Mouse (Mus musculus) kidney, postnatal 36 days (tissue): ENCODE measurements around the gene Lpcat1.

ENCODE experiments used
- DNase-seq, 2 experiments: peaks; one replicate each; pipeline ENCODE4 v3.0.0; 2021 to 2022; ENCODE audit warnings: mixed read lengths in 2 of 2

Lpcat1 gene

DNA sequence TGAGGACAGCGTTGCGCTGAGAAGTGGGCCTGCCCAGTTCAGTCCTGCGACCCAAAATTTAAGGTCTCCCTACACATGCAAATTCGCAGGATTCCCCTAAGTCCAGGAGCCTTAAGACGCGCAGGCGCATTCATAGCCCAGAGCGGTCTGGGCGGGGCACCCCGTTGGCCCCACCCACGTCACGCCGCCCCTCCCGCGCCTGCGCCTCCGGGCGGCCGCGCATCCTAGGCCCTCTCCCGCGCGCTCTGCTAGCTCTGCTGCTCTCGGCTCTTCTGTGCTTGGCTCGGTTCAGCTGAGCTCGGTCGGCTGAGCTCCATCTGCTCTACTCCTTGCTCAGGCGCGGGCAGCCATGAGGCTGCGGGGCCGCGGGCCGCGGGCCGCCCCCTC lies at the start of gene Lpcat1:
Gene Lpcat1, plus strand, starts transcription at position 164 of the 387 bp plus-strand sequence.
- DNase-seq: peak; percentile 84 to 93

DNA sequence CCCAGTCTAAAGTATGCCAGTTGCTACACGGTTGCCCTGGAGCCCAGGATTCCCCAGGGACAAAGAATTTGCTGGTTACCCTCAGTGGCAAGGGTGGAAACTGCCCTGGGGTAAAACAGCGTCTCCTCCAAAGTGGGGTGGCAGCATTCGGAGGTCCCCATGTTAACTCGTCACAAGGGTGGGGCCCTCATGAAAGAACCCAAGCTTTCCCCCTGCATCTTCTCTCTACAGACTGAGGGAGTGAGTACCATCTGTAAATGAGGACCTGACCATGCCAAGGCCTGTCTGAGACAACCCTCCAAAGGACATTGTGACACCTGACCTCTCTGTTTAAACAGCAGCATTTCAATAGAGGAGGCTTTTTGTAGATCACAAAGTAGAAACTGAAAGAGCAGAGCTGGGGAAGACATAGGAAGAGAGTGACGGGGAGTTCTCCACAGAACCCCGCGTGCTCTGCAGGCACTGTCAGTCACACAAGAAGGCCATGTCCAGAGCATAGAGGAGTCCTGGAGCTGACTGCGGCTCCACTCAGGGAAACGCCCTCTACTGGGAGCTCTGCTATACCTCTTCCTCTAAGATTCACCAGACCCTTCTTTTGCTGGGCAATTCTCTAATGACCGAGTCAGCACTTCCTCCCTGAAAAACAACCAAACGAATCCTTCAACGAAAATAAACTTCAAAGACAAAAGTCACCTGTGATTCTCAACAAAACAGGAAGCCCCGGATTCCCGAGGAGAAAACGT lies 49.3 kb upstream of the Lpcat1 start:
- peak; percentile 27 to 60 for DNase-seq

DNA sequence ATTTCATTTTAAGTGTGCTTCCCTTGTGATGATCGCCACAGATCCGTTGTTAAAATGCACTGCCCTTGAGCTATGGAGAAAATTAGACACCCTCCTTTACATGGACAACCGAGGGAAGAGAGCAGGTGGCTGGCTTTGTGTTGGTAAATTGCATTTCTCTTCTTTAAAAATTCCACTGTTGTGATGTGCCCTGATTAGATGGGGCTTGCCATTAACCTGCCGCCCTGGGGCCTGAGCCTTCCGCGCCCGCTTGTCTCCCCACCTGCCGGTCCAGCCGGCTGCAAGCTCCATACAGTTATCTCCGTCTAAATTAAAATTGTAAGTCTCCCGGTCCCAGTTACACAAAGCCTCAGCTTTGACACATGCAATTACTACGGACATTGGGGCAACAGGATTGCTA lies 48.7 kb upstream of the Lpcat1 start:
- DNase-seq: no peak

DNA sequence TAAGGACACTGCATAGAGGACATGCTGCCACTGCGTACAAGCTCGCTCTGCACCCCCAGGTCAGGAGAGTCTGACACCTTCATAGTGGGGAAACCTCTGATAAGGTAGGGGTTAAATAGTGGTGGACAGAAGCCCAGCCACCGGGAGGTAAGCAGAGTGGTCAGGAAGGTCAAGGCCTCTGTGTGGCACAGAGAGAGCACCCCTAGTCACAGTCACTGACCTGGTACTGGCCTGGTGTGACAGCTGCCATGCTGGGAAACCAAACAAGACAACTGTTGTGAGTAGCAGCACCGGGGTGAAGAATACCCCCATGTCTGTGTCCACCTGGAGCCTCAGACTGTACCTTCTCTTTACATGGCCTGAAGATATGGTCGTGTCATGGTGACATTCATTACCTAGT lies 47.8 kb upstream of the Lpcat1 start:
- DNase-seq: no peak

DNA sequence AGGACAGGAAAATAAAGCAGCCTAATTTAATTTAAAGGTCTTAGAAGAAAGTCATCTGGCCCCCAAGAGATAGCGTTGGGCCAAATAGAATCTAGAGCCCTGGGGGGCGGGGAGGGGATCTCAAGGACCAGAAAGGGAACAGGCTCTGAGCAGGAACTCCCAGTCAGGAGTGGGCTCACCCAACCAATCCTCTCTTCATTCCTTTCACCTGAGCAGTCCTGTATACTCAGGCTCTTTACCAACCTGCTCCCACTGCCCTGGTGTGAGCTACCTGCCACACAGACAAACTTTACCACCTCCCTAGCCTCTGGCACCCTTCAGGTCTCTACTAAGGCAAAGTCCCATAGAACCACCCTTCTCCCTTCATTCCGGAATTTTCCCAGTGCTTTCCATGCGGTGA lies 44.0 kb upstream of the Lpcat1 start:
- DNase-seq: no peak

DNA sequence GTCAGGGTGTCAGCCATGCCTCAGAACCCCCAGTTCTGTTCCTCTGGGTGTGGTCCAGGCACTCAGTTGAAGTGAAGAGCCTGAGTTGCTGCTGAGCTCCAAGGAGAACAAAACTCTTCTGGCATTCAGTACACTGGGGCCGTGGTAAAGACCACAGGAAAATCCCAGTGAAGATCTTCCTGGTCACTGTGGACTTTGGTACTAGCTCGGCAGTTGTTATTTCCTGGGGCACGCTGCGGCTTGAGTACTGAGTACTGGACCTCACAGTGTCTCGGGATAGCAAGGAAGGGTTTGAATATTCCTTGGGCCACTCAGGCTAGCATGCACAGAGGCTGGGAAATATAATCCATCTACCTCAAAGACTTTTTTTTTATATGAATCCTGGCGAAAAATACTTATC lies 42.0 kb upstream of the Lpcat1 start:
- DNase-seq: no peak

DNA sequence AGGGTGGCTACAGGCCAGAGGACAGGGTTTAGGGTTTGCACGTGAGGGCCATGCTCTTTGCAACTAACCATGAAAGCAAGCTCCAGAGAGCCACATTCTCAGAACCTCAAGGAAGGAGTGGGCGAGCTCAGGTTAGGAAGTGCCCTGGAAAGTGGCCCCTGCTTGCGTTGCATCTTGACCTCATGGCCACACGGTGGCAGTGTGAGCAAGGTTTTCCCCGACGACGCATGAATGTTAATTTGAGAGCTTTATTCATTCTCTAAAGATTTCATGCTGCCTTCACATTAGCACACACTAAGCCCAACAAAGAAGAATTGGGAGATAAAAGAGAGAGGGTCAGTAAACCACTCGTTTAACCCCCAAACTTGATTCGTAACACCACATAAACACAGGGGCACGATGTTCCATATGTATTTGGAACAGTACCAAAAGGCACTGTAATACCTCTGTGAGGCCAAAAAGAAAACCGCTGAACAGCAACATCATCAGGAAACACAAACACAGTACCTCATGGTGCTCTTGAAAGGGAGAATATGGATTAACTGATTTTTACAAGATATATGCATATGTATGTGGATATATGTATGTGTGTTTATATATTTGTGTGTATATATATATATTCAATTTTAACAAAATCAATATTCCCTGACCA lies 41.0 kb upstream of the Lpcat1 start:
- peak; percentile 43 to 82 for DNase-seq

DNA sequence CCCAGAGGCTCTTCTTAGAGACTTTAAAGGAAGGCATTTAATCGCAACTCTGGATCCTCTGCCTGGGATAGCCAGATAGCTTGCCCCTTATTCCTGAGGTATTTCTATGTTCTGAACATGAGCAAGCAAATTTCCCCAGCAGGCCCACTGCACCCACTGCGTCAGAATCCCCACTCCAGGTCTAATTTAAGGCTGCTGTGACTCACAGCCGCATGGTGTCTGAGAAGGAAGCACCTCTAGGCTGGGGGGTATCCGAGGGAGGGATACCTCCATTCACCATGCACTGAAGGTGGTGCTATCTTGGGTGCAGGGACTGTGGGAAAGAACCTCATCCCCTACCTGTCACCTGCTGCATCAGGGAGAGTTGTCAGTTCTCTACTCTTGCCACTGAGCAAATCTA lies 40.4 kb upstream of the Lpcat1 start:
- no peak for DNase-seq

DNA sequence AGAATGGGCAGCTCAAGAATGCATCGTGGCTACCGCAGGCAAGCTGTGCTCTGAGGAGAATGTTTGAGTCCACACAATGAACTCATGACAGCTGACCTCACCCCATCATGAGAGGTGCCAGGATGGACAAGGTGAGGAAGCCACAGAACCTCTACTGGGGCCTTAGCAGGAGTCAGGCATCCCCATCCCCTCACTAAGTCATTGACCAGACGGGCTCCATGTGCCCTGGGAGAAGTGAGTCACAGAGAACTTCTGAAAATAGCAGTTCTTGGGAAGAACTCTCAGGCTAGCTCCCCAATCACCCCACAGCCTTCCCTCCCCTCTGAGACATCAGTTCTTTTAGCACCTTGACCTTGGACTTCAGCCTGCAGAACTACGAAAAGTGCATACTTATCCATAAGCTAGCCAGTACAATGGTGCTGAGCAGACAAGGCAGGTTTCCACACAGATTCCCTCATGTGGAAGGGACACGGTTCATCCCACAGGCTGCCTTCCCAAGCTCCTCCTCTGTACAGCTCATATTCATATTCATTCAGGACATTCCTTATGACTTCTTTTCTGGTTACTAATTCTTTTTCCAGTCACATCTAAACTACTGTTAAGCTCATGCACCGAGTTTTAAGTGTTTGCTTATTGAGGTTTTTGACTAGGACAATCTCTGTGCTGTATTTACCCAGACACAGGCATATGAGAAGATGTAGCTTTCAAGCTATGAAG lies 37.2 kb upstream of the Lpcat1 start:
- DNase-seq: no peak

DNA sequence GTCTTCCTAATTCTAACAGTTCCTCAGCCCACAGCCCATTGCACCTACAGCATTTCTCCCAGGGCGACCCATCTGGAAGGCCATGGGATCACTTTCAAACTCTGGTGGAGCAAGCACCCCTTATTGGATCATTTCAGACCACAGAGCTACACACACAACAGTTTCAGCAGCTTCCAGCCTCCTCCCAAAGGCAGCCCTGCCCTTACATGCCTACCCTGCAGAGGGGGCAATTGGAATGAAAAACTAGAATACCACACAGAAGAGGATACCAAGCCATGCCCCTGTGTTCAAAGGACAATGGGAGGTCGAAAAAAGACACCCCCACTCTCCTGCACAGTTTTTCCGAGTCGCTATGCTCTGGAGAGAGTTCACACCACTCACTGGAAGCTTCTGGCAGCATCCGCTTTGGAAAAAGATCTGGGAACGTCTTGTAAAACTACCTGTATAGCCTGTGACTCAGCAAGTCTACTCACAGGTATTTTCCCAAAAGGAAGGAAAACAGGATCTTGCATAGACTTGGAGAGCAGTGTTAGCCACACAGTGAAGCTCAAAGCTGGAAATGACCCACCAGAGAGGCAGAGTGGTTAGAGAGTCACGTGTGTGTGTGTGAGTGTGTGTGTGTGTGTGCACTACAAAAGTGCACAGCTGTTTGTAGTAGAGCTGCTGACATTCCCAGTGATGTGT lies 34.4 kb upstream of the Lpcat1 start:
- no peak for DNase-seq

DNA sequence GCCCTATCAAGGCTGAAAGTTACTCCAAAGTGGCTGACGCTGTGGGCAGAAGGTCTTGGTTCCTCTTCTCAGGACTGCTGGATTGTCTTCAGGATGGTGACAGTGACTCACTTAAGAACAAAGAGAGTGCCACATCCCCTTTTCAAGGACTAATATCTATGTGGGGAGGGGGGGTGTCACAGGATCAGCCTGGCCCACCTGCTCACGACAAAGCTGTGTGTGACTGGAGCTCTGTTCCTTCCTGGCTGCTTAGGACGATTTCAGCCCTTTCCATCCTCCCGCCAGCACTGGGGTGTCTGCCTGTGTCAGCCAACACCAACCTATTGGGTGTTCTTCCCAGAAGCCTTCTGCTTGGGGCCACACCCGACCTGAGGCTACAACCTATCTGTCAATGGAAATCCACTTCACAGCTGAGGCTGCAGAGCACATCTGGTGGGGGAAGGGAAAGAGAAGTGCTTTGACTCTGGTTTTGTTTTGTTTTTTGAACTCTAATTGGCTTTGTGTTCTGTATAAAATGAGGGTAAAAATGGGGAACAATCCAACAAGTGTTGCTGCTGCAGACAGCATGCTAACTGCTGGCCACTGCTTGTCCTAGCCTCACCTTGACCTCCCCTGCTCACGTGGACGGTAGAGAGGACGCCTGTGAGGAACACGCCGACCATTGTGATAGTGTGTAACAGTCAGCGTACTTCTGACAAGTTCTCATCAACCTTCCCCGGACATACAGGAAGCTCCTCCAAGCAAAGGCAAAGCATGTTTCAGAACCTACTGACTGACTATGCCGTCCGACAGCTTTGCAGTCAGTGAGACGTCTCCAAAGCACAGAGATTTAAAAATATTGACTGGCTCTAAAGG lies 33.1 kb upstream of the Lpcat1 start:
- DNase-seq: no peak

DNA sequence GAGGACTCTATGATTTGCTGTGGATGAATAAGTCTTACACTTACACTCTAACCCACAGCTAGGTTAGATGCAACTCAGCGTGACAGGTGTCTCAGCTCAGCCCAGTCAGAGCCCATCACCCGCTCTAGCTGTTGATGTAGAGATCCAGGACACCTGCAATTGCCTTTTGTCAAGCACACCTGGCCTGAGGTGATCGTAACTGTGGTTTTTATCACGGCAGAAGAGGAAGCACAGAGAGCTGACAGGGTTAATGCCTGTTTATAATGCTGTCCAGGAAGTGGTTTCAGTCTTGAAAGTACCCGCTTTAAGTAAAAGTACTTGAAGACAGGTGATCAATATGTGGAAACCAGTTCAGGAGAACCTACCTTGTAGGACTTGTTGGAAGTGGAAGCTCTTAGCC lies 32.3 kb upstream of the Lpcat1 start:
- DNase-seq: no peak

DNA sequence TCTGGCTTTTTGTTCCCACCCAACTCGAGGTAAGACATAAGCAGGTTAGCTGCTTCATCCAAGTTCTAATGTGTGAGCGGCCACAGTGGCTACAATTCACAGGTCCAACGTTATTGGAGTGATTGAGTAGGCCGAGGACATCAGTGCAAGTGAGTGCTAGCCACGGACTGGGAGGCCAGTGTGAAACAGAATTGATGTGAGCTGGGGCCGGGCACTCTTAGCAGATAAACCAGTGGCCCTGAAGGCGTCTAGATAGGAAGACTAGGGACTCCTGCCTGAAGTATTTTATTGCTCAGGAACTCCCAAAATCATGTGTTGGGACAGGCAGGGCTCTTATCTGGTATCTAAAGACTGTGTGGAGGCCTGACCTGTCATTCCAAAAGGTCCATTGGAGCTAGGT lies 31.3 kb upstream of the Lpcat1 start:
- no peak for DNase-seq

DNA sequence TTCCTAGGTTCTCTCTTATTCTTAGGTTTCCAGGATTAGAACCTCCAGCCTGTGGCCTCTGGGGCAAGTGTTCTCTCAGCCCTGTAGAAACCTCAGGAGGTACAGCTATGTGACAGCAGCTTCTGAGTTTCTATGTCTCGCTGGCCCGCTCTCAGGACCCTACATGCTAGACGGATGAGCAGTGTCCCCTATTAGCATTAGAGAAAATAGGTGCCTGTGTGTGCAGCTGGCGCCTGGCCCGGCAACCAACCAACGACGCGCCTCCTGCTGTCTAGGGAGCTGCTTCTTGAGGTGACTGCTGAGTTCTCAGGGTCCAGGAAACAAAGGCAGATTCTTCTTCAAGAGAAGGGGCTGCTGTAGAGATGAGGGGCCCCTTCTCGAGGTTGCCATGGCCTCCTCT lies 27.9 kb upstream of the Lpcat1 start:
- DNase-seq: no peak

DNA sequence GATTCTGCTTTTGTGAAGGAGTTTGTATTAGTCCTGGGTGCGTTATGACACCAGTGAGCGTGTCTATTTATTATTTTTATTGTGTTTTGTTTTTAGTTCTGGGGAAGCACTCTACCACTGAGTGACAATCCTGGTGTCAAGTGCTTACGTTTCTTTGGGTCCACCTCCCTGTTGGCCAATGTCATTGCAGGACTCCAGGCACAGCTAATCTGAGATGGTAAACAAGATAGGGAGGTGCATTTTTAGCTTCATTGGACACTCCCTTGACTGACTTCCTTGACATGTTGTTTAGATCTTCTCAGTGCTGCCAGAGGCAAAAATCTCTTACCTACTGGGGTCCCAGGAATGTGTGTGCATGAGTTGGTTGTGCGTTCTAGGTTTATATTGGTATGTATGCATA lies 26.0 kb upstream of the Lpcat1 start:
- DNase-seq: peak in 1 of 2 experiments; percentile 48

DNA sequence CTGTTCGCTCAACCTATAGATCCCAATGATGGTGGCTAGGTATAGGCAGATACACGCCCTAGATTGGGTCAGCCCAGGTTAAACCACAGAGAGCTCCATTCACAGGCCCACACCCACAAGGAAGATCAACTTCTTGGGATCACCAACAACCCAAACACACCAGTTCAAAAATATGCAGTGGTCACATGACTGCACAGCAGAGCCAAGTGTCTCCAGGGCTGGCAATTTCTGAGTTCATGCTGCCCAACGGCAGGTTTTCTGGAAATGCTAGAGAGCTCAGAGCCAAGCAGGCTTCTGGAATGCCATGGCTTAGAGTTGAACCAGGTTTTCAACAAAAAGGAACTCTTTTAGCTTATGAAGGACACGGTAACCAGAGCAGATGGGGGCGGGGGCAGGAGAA lies 25.3 kb upstream of the Lpcat1 start:
- no peak for DNase-seq

DNA sequence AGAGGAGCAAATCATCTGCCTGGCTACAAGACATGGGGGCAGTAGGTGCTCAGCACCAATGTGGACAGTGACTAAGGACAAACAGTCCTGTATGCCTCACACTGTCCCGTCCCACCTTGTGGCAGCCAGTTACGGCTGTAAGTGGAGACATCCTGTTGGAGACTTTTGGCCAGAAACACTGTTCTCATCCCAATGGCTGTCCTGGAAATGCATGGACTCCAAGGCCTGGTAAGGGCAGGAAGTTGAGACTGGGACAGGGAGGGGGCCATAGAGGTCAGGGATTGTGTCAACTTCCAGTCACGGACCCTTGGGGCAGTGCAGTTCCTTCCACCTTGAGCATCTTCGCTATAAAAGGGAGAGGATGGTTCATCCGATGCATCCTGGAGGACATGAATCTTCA lies 24.6 kb upstream of the Lpcat1 start:
- peak; percentile 33 to 61 for DNase-seq

DNA sequence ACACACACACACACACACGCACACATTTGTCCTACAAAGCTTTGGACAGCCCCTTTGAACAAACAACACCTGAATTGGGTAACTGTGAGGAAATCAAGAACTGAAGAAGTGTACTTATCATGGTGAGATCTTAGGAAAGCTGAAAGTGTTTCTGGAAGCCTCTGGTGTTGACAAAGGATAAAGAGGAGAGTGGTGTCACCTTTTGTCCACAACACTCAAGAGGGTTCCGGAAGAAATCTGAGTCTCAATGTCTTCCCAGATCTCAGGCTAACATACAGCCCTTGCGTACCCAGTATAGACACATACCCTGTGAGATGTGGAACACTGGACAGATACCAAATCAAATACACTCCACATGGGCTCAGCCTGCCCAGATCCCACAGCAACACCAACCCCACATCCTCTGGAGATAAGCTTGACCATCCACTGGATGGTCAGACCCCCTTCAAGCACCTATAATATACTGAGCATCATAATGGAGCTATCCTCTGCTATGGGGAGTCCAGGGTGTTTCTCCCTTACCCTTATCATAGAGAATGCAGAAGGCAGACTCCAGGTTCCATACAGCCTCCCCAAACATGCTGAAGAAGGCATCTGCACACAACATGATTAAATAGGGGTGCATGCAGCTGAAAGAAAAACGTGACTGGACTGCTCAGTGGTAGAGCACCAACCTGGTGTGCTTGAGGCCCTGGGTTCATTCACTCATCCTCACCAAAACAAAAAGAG lies 23.7 kb upstream of the Lpcat1 start:
- no peak for DNase-seq

DNA sequence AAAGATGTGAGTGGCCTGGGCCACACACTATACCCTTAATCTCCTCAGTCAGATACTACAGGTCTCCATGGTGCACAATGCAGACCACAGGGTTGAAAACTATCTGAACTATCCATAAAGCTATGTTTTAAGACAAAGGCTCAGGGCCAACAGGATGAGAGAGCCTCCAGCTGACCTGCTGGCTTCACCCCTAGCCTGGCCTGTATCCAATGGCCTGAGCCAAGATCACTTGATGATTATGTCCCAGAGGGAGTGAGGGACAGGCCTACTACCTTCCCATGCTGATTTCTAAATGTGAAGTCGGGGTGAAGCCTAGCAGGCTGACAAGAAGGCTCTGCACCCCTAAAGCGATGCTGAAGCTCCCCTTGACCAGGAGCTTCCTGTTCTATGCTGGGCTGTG lies 21.9 kb upstream of the Lpcat1 start:
- peak; percentile 75 to 80 for DNase-seq

DNA sequence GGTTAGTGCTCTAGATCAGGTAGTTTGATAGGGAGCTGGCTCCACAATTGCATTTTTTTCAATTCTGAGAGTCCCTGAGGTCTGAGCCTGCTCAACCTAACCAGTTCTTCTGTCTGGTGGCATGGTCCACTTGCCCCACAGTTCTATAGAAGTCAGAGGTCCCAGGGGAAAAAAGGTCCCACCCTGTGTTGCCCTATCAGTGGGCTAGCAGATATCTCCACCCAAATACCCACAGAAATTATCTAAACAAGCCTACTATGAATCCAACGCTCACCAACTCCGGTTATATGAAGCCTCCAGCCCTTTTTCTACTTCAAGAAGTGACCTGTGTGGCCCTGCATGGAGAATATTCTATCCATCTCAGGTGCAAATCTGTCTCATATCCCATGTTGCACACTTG lies 20.9 kb upstream of the Lpcat1 start:
- no peak for DNase-seq

DNA sequence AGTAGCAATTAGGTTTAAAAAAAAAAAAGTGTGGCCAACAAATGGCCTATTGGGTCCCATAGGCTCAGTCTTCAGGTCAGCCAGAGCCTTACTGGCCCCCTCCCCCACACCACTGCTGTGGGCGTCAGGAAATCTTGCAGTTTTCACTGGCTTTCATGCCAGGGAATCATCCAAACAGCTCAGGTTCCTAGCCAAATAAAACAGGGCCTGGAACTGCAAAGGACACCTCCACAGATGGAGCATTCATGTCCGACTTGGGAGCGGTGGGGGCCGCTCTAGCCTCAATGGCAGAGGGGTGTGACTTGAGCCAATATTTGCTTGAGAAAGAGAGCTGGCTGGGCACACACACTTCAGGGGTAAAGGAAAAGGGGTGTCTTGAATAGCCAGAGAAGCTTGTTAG lies 20.5 kb upstream of the Lpcat1 start:
- DNase-seq: no peak

DNA sequence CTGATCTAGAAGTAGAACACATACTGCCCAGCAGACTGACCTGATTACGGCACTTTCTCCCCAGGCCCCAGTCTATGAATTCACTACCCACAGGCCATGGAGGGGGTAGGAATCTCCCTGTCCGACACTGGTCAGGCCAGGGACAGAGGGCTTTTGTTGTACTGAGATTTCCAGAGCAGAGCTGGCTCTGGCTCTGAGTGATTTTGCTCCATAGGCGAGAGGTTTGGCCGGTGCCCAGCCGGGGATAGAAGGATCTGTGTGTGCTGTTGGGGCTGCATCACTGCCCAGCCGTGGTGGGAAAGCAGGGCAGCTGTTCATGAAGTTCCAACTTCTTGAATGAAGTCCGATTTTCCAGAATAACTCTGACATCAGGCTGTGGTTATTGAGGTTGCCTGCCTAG lies 20.1 kb upstream of the Lpcat1 start:
- DNase-seq: peak in 1 of 2 experiments; percentile 25
